Mouse (Mus musculus): ENCODE data around the gene Cdc42ep4.

DNA sequence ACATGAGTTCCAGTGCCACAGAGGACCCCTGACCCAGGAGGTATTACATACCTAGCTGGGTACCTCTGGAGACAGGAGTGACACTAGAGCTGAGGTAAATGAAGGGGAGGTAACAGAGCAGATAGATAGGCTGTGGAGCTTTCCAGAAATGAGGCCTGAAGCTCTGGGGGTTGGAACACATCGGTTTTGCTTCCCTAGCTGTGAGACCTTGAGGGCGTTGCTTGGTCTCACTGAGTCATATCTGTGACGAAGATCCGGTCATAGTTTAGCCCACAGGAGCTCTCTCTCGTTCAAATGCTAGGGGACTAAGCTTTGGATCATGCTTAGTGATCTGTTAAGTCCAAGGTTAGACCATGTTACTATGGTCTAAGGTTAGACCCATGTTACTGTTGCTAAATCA lies 7.2 kb upstream of the Cdc42ep4 start:
- no peak for TF ChIP-seq CTCF (IDR thresholded peaks at IDR 0.05; ENCODE audit: borderline replicate concordance, extremely low read depth, insufficient read depth, insufficient read length)
- TF ChIP-seq POLR2A (IDR thresholded peaks at IDR 0.05; ENCODE audit: borderline replicate concordance, extremely low read depth, insufficient read depth, insufficient read length, poor library complexity, severe bottlenecking), result no peak
